Mouse (Mus musculus): ENCODE data around the gene Cntnap4. TPM values are rescaled to one million over a fixed set of nuclear protein-coding genes. Genes with fewer than 3 reads are reported as not detected.

Gene Cntnap4
- total and polyA plus RNA-seq, 3 experiments: not detected

DNA sequence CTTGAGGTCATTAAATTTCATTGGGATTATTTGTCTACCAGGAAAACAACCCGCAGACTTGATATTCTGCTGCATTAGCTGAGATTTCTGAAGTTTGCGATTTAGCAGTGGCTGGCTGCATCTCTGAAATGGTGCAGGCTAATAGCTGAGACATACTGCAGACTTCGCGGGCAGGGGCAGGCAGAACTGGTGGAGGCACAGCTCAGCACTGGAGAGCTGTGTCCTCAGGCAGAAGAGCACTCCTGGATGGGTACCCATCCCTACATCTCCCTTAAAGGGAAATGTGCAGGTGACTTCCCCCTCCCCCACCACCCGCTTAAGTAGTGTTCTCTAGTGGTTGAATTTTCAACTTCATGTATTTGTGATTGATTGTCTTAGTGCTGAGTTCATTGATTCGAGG is 698 bp downstream of the Cntnap4 start:
- Histone ChIP-seq H3K79me2 (ENCODE audit: control insufficient read depth, insufficient read depth, low read length, poor library complexity) (no peaks in the 10 kb centered on the region), H3K27ac (ENCODE audit: control insufficient read depth, low read depth, low read length) (no peak overlapping the region), H3K4me3 (ENCODE audit: control insufficient read depth in 1 of 2, insufficient read depth in 1 of 2, low read depth in 2 of 2, low read length in 2 of 2) (no peak overlapping the region), H3K27me3 (ENCODE audit: control insufficient read depth in 1 of 2, insufficient read depth in 2 of 2, low read length in 2 of 2) (no peaks in the 10 kb centered on the region), H3K9ac (ENCODE audit: control insufficient read depth, low read depth, low read length, poor library complexity, severe bottlenecking) (no peak overlapping the region), H3K4me1 (ENCODE audit: control insufficient read depth in 1 of 2, insufficient read depth in 2 of 2, low read length in 2 of 2) (no peaks in the 10 kb centered on the region), H3K9me3 (replicated peaks; ENCODE audit: insufficient read depth, low read length) (no peaks in the 10 kb centered on the region), H3K36me3 (ENCODE audit: control insufficient read depth in 1 of 2, insufficient read depth in 2 of 2, low read length in 2 of 2) (no peaks in the 10 kb centered on the region)
- TF ChIP-seq ZMIZ1 (IDR thresholded peaks at IDR 0.05; ENCODE audit: low read depth, low read length) (no peak), MXI1 (IDR thresholded peaks at IDR 0.05; ENCODE audit: low read depth, low read length) (no peak), UBTF (IDR thresholded peaks at IDR 0.05; ENCODE audit: borderline replicate concordance, insufficient read depth, low read depth, low read length) (no peak), ZNF384 (IDR thresholded peaks at IDR 0.05; ENCODE audit: low read depth, low read length) (no peak), RAD21 (IDR thresholded peaks at IDR 0.05; ENCODE audit: low read depth, low read length) (no peak), USF2 (IDR thresholded peaks at IDR 0.05; ENCODE audit: borderline replicate concordance in 1 of 2, insufficient read depth in 1 of 2, low read depth in 1 of 2, low read length in 2 of 2) (no peak), ZKSCAN1 (IDR thresholded peaks at IDR 0.05; ENCODE audit: low read depth, low read length) (no peak), TCF12 (IDR thresholded peaks at IDR 0.05; ENCODE audit: low read depth, low read length) (no peak), NRF1 (IDR thresholded peaks at IDR 0.05; ENCODE audit: insufficient read depth, low read depth, low read length, poor library complexity, severe bottlenecking) (no peak), SMC3 (IDR thresholded peaks at IDR 0.05; ENCODE audit: low read depth, low read length) (no peak), NELFE (IDR thresholded peaks at IDR 0.05; ENCODE audit: low read depth, low read length) (no peak), CHD2 (IDR thresholded peaks at IDR 0.05; ENCODE audit: low read length) (no peak), HCFC1 (IDR thresholded peaks at IDR 0.05; ENCODE audit: low read depth, low read length) (no peak), MYB (IDR thresholded peaks at IDR 0.05; ENCODE audit: low read depth, low read length) (no peak), KAT2A (conservative IDR thresholded peaks at IDR 0.05; ENCODE audit: low read depth, low read length) (no peak), ZC3H11A (IDR thresholded peaks at IDR 0.05; ENCODE audit: low read depth, low read length) (no peak)
- no peak for DNase-seq (ENCODE audit: low read depth, low spot score)

DNA sequence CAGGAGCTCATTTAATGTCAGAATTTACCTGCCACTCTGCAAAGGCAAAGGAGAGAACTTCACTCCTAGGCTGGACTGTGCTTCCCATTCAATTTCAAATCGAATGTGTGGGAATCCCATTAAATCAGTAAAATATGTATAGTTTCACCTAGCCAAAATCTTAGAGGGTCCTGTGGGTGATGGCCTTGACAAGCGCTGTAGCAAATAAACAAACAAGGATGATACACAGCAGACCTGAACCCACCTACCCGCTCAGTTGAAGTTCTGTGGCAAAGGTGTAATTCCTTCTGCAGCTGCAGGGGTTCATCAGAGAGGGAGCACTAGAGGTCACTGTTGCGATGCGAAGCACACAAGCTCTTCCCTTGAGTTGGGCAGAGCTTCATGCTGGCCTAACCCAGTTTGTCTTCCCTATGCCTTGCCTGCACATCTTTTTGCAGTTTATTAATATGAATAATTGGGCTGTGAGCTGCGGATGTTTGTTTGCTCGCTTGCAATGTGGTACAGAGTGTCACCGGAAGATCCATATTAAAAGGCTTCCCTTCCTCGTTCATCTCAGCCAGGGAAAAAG is 1.6 kb downstream of the Cntnap4 start:
- TF ChIP-seq BHLHE40 (IDR thresholded peaks at IDR 0.05; ENCODE audit: borderline replicate concordance, low read depth, low read length): no peak
- TF ChIP-seq SMC3 (IDR thresholded peaks at IDR 0.05; ENCODE audit: low read depth, low read length): no peak
- no peak for TF ChIP-seq ZC3H11A (IDR thresholded peaks at IDR 0.05; ENCODE audit: low read depth, low read length)
- TF ChIP-seq RCOR1 (IDR thresholded peaks at IDR 0.05; ENCODE audit: low read depth, low read length): no peak
- TF ChIP-seq MAX (IDR thresholded peaks at IDR 0.05; ENCODE audit: low read length): no peak
- no peak for TF ChIP-seq TBP (IDR thresholded peaks at IDR 0.05; ENCODE audit: low read depth, low read length)
- no peak for TF ChIP-seq E2F4 (IDR thresholded peaks at IDR 0.05; ENCODE audit: borderline replicate concordance, low read depth, low read length)
- no peak for TF ChIP-seq USF1 (IDR thresholded peaks at IDR 0.05; ENCODE audit: low read depth, low read length)
- no peak for TF ChIP-seq CHD2 (IDR thresholded peaks at IDR 0.05; ENCODE audit: low read length)
- TF ChIP-seq RAD21 (IDR thresholded peaks at IDR 0.05; ENCODE audit: low read depth, low read length): no peak
- no peak for TF ChIP-seq EP300 (IDR thresholded peaks at IDR 0.05; ENCODE audit: low read depth in 1 of 2, low read length in 2 of 2)
- no peak for TF ChIP-seq ETS1 (IDR thresholded peaks at IDR 0.05; ENCODE audit: low read depth, low read length)
- no peak for TF ChIP-seq KAT2A (conservative IDR thresholded peaks at IDR 0.05; ENCODE audit: low read depth, low read length)
- no peak for TF ChIP-seq TAL1 (IDR thresholded peaks at IDR 0.05; ENCODE audit: low read length)
- TF ChIP-seq NELFE (IDR thresholded peaks at IDR 0.05; ENCODE audit: low read depth, low read length): no peak
- DNase-seq (ENCODE audit: low read depth, low spot score): no peak

More for the DNA sequence above, 1.6 kb downstream of the Cntnap4 start:
- Histone ChIP-seq H3K27me3 (ENCODE audit: control insufficient read depth in 1 of 2, insufficient read depth in 2 of 2, low read length in 2 of 2) (no peaks in the 10 kb centered on the region), H3K27ac (ENCODE audit: control insufficient read depth, low read depth, low read length) (no peak overlapping the region), H3K9ac (ENCODE audit: control insufficient read depth, low read depth, low read length, poor library complexity, severe bottlenecking) (no peak overlapping the region), H3K4me3 (ENCODE audit: control insufficient read depth in 1 of 2, insufficient read depth in 1 of 2, low read depth in 2 of 2, low read length in 2 of 2) (no peak overlapping the region), H3K36me3 (ENCODE audit: control insufficient read depth in 1 of 2, insufficient read depth in 2 of 2, low read length in 2 of 2) (no peaks in the 10 kb centered on the region), H3K4me1 (ENCODE audit: control insufficient read depth in 1 of 2, insufficient read depth in 2 of 2, low read length in 2 of 2) (no peaks in the 10 kb centered on the region), H3K9me3 (replicated peaks; ENCODE audit: insufficient read depth, low read length) (no peaks in the 10 kb centered on the region), H3K79me2 (ENCODE audit: control insufficient read depth, insufficient read depth, low read length, poor library complexity) (no peaks in the 10 kb centered on the region)
